Mouse (Mus musculus) E14TG2a.4 (cell line): ENCODE measurements at regions not wholly inside any gene's neighbourhood (a gene's known extent, or its start where the extent isn't known, plus 50 kb on each side); places are given as distances from the start of the nearest gene placed in this dataset.

Experiments used
- CTCF ChIP-seq: conservative IDR thresholded peaks from 2 replicates; pipeline ENCODE4 v1.5.1; 2014; ENCODE audit warnings: low read length
- NANOG ChIP-seq: IDR thresholded peaks from 2 replicates; pipeline ENCODE4 v1.6.1; 2014; ENCODE audit warnings: borderline replicate concordance, low read length, mixed read lengths
- POU5F1 ChIP-seq: IDR thresholded peaks from 2 replicates; pipeline ENCODE4 v1.6.1; 2014; ENCODE audit warnings: low read length, borderline replicate concordance

GRCm38 (mm10) chr15:59217481-59217880, 328.4 kb downstream of the Gm49356 start:
- TF ChIP-seq CTCF: no peak
- no peak for TF ChIP-seq POU5F1
- no peak for TF ChIP-seq NANOG
